Mouse (Mus musculus) cerebellum, adult 2 months (tissue): ENCODE measurements around the gene Trf.

Source experiments
- CTCF ChIP-seq: fragments of 200-500 bp; IDR thresholded peaks from 2 replicates; pipeline ENCODE4 v1.5.1; 2011; ENCODE audit warnings: low read depth, mild to moderate bottlenecking, control low read depth, low read length, moderate library complexity, borderline replicate concordance; ENCODE audit not compliant: insufficient read depth
- POLR2A ChIP-seq: fragments of 200-500 bp; IDR thresholded peaks from 2 replicates; pipeline ENCODE4 v1.6.1; 2011; ENCODE audit warnings: low read length, control low read depth, borderline replicate concordance; ENCODE audit not compliant: insufficient read depth

DNA sequence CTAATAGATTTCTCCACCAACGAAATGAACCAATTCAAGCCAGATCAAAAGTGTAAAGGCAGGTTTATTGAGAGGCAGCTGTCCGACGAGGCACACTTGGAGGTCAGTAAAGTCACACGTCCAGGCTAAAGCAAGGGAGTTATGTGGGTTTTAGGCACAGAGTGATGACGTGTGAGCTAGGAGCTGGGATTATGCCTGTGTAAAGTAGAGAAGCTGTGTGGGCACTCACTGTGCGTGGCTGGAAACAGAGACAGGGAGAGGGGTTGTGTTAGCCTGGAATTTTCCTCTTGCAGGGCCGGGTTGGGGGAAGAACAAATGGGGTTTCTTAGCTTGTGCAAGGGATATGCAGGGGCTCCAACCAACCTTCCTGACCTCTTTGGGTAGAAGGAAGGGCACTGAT, 61.5 kb downstream of the Trf start:
- no peak for TF ChIP-seq CTCF
- TF ChIP-seq POLR2A: no peak
